Mouse (Mus musculus): ENCODE measurements around the gene Mapk8ip2.
"Not testable (repeated sequence)": the region's sequence is repeated elsewhere in the genome, so short reads cannot be mapped to it uniquely, and the experiment has no call there.

Gene Mapk8ip2

GRCm38 (mm10) chr15:89453865-89454478 lies at the start of gene Mapk8ip2:
Mapk8ip2 (plus strand) TSS chr15:89453913.
- DNase-seq (ENCODE audit: low read depth, low spot score): no peak

GRCm38 (mm10) chr15:89404831-89405623 lies 48.7 kb upstream of the Mapk8ip2 start:
- no peak for DNase-seq (ENCODE audit: low read depth, low spot score)

GRCm38 (mm10) chr15:89406691-89407090 lies 47.0 kb upstream of the Mapk8ip2 start:
- no peak for DNase-seq (ENCODE audit: low read depth, low spot score)

- DNase-seq (ENCODE audit: low read depth, low spot score): peak; percentile 45
These were observed 43.6 kb upstream of the Mapk8ip2 start, which contains the start of gene Syce3 for GRCm38 (mm10) chr15:89410118-89410517. Syce3 (minus strand) TSS chr15:89410503.

GRCm38 (mm10) chr15:89415282-89415681 lies 38.4 kb upstream of the Mapk8ip2 start:
- no peak for DNase-seq (ENCODE audit: low read depth, low spot score)

- DNase-seq (ENCODE audit: low read depth, low spot score): no peak
These were observed 31.8 kb upstream of the Mapk8ip2 start for GRCm38 (mm10) chr15:89421938-89422337.

GRCm38 (mm10) chr15:89424621-89425020 lies 29.1 kb upstream of the Mapk8ip2 start:
- DNase-seq (ENCODE audit: low read depth, low spot score): no peak

- DNase-seq (ENCODE audit: low read depth, low spot score): no peak
These were observed 28.0 kb upstream of the Mapk8ip2 start, which contains the start of gene Cpt1b for GRCm38 (mm10) chr15:89425711-89426121. Cpt1b (minus strand) TSS chr15:89425863.

- no peak for DNase-seq (ENCODE audit: low read depth, low spot score)
These were observed 27.0 kb upstream of the Mapk8ip2 start for GRCm38 (mm10) chr15:89426716-89427115.

GRCm38 (mm10) chr15:89428136-89428790 lies 25.4 kb upstream of the Mapk8ip2 start:
- no peak for DNase-seq (ENCODE audit: low read depth, low spot score)

GRCm38 (mm10) chr15:89428821-89429351 lies 24.8 kb upstream of the Mapk8ip2 start:
- DNase-seq (ENCODE audit: low read depth, low spot score): no peak

GRCm38 (mm10) chr15:89429352-89430221 lies 24.1 kb upstream of the Mapk8ip2 start, which contains the start of the genes C730034F03Rik, Gm44502 and Chkb:
C730034F03Rik (plus strand) TSS chr15:89429589.
Gm44502 (minus strand) TSS chr15:89429696.
Chkb (minus strand) TSS chr15:89429908.
- DNase-seq (ENCODE audit: low read depth, low spot score): peak; percentile 57

GRCm38 (mm10) chr15:89430341-89430740 lies 23.4 kb upstream of the Mapk8ip2 start:
- DNase-seq (ENCODE audit: low read depth, low spot score): no peak

- DNase-seq (ENCODE audit: low read depth, low spot score): not testable (repeated sequence)
These were observed 22.9 kb upstream of the Mapk8ip2 start for GRCm38 (mm10) chr15:89430771-89431170.

- no peak for DNase-seq (ENCODE audit: low read depth, low spot score)
These were observed 22.4 kb upstream of the Mapk8ip2 start for GRCm38 (mm10) chr15:89431271-89431670.

- no peak for DNase-seq (ENCODE audit: low read depth, low spot score)
These were observed 21.9 kb upstream of the Mapk8ip2 start for GRCm38 (mm10) chr15:89431806-89432205.

- DNase-seq (ENCODE audit: low read depth, low spot score): no peak
These were observed 20.8 kb upstream of the Mapk8ip2 start for GRCm38 (mm10) chr15:89432946-89433345.

GRCm38 (mm10) chr15:89434136-89434535 lies 19.6 kb upstream of the Mapk8ip2 start:
- DNase-seq (ENCODE audit: low read depth, low spot score): no peak

- DNase-seq (ENCODE audit: low read depth, low spot score): no peak
These were observed 17.8 kb upstream of the Mapk8ip2 start for GRCm38 (mm10) chr15:89435878-89436277.

GRCm38 (mm10) chr15:89442486-89443070 lies 11.1 kb upstream of the Mapk8ip2 start:
- no peak for DNase-seq (ENCODE audit: low read depth, low spot score)
